Mouse (Mus musculus): ENCODE measurements at regions not wholly inside any gene's neighbourhood (a gene's known extent, or its start where the extent isn't known, plus 50 kb on each side); places are given as distances from the start of the nearest gene placed in this dataset.

GRCm38 (mm10) chr2:39299798-39300382 lies 73.6 kb upstream of the Ppp6c start:
- no peak overlapping the region for H3K9ac ChIP-seq (replicated peaks)
- H3K4me3 ChIP-seq = no peak overlapping the region
- no peak overlapping the region for H3K27ac ChIP-seq (replicated peaks)
- no peaks in the 10 kb centered on the region for H3K9me3 ChIP-seq
- H3K36me3 ChIP-seq = no peaks in the 10 kb centered on the region
- no peaks in the 10 kb centered on the region for H3K27me3 ChIP-seq
- no peak overlapping the region for H3K4me2 ChIP-seq (replicated peaks)
- 81% methylated on average over 2 of the region's 2 CpGs for WGBS
- no peak for ATAC-seq (replicated peaks)
- H3K4me1 ChIP-seq = no peaks in the 10 kb centered on the region

- no peak for ATAC-seq (replicated peaks)
- no peak overlapping the region for H3K9ac ChIP-seq (replicated peaks)
- no peaks in the 10 kb centered on the region for H3K9me3 ChIP-seq
- no peaks in the 10 kb centered on the region for H3K4me1 ChIP-seq
- H3K27ac ChIP-seq (replicated peaks) = no peak overlapping the region
- H3K4me2 ChIP-seq (replicated peaks) = no peak overlapping the region
- no peak overlapping the region for H3K4me3 ChIP-seq
- H3K36me3 ChIP-seq = no peaks in the 10 kb centered on the region
- 87% methylated on average over 1 of the region's 1 CpGs for WGBS
- no peaks in the 10 kb centered on the region for H3K27me3 ChIP-seq
Measured at GRCm38 (mm10) chr2:39299290-39299689, 73.0 kb upstream of the Ppp6c start.

- Histone ChIP-seq H3K4me1 (no peaks in the 10 kb centered on the region), H3K4me2 (replicated peaks) (no peak overlapping the region), H3K9me3 (no peaks in the 10 kb centered on the region), H3K4me3 (no peak overlapping the region), H3K27me3 (no peaks in the 10 kb centered on the region), H3K9ac (replicated peaks) (no peak overlapping the region), H3K27ac (replicated peaks) (no peak overlapping the region), H3K36me3 (no peaks in the 10 kb centered on the region)
- WGBS = 94% methylated on average over 1 of the region's 1 CpGs
- no peak for ATAC-seq (replicated peaks)
Measured at GRCm38 (mm10) chr2:39295435-39295834, 69.2 kb upstream of the Ppp6c start.

- 56% methylated on average over 1 of the region's 1 CpGs for WGBS
- Histone ChIP-seq H3K36me3 (no peaks in the 10 kb centered on the region), H3K9ac (replicated peaks) (no peak overlapping the region), H3K4me1 (no peaks in the 10 kb centered on the region), H3K9me3 (no peaks in the 10 kb centered on the region), H3K4me3 (no peak overlapping the region), H3K4me2 (replicated peaks) (no peak overlapping the region), H3K27ac (replicated peaks) (no peak overlapping the region), H3K27me3 (no peaks in the 10 kb centered on the region)
- ATAC-seq (replicated peaks) = no peak
Measured at GRCm38 (mm10) chr2:39278218-39278617, 52.0 kb upstream of the Ppp6c start.
